Mouse (Mus musculus) CD4-positive, CD25-positive, alpha-beta regulatory T cell, adult 2 months (primary cell): Measurements from ENCODE around the gene Mdm4.
"Not testable (repeated sequence)": the region's sequence is repeated elsewhere in the genome, so short reads cannot be mapped to it uniquely, and the experiment has no call there.

Experiments used
- DNase-seq: peaks from one replicate; pipeline ENCODE4 v3.0.0-alpha.2; 2012; ENCODE audit warnings: low read depth, low spot score

Gene Mdm4

DNA sequence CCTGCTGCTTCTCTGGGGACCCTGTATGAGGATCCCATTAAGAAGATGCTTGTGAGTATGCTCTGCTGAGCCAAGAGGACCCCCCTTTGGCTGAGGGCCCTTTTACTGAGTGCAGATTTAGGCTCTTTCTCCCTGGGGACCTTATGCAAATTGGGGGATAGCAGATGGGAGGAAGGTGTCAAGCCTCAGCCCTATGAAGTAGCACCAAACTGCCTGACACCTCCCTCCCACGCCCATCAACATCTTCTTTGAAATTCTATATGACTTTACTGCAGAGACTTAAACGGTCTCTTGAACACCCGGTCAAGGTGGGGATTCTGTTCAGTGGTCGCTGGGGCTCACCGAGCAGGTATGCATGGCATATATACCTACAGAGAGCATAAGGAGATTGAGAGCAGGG lies 22.7 kb upstream of the Mdm4 start:
- DNase-seq, result peak; percentile 12

DNA sequence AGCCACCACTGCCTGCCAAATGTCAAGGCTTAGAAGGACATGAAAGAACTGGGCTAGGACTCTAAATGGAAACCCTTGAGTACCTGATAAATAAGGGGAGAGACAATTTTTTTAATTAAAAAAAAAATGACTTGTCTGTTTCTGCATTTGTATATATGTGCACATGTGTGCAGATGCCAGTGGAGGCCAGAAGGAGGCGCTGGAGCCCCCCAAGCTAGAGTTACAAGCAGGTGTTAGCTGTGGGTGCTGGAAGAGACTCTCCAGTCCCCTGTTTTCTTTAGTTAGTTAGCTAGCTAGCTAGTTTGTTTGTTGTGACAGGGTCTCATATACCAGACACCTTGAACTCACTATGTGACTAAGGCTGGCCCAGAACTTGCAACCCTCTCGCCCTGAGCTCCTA lies 21.5 kb upstream of the Mdm4 start:
- no peak for DNase-seq

DNA sequence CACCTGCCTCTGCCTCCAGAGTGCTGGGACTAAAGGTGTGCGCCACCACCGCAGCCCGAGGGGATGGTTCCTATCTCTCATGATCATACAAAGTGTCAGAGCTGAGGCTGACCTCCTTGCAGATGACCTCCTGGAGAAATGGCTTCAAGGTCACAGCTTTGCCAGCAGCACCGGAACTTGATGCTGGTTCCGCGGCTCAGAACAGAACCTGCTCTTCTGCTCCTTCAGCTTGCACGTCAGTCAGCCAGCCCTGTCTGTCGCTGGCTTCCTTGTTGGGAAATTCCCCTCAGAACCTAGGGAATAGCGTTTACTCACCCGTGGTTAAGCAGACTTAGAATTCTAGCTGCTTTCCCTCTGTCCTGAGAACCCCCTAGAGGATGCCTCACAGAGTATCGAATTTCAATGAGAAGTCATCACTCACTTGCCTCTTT lies 19.7 kb upstream of the Mdm4 start:
- DNase-seq, result no peak

DNA sequence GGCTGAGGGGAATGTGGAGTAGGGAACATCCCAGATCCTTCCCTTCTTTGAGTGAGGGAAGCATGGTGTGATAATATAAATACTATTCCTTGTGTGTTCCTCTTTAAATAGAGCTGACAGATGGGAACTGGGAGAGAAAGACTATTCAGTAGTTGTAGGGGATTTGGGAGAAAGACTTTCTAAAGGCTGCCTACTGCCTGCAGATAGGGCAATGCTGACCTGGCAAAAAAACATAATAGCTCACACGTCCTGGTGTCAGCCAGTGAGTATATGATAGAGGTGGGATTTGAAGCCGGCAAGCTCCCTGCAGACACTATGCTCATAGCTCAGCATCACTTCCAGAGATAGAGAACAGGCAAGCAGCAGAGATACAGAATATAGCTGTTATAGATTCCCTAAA lies 18.3 kb upstream of the Mdm4 start:
- no peak for DNase-seq

DNA sequence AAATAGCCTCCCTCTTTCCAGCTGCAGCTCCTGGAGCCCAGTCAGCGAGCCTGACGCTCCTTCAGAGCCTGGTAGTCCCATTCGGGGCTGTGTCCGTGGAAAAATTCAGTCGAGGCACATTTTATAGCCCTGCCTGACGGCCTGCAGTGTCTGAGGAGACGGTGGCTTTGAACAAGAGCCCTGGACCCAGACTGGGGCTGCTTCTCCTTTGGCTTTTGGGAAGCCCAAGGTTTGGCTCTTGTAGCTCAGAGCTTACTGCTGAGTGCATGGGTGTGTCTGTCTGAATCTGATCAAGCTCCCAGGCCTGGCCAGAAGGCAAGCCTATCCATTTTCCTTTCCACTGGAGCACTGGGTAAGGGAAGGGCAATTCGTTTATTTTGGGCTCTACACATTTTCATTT lies 17.2 kb upstream of the Mdm4 start:
- DNase-seq, result no peak

DNA sequence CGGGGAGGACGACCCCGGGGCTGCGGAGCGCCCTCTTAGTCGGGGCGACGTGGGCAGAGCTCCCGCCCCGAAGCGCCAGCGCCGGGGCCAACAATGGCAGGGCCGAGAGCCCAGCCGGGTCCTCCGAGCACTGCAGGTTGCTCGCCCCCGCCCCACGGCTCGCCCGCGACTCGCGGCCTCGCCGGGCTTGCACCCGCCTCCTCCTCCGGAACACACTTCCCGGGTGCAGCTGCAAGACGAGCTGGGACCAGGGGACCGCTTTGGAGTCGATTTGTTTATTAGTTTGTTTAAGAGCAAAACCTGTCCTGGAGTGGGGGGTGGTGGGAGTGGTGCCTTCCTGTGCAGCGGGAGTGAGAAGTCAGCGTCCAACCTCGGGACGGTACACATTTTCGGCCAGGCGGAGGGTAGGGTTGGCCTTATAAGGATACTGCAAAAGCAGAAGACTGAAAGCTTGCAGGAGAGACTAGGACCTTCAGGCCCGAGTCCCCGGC lies 16.1 kb upstream of the Mdm4 start:
- peak; percentile 64 for DNase-seq

DNA sequence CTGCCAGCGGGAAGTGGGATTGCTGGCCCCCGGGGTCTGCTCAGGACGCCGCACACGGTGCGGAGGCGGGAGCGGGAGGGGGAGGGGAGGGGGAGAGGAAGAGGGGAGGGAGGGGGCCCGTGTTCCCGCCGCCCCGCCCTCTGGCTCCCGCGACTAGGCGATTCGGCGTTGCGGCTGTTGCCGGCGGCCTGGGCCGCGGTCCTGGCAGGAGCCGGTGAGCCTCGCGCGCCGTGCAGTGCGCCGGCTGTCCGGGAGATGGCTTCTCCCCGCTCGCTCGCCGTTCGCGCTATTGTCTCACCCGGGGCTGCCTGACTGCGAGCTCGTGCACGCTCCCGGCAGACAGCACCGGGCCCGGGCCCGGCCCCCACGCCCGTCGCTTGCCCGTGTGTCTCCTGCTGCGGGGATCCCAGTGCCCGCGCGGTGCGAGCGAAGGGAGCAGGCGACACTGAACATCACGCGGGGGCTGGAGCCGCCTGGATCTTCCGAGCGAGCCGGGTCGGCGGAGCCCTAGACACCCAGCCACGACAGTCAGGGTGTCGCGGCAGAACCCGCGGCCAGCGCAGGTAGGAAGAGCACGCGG lies 15.6 kb upstream of the Mdm4 start:
- DNase-seq, result peak; percentile 79

DNA sequence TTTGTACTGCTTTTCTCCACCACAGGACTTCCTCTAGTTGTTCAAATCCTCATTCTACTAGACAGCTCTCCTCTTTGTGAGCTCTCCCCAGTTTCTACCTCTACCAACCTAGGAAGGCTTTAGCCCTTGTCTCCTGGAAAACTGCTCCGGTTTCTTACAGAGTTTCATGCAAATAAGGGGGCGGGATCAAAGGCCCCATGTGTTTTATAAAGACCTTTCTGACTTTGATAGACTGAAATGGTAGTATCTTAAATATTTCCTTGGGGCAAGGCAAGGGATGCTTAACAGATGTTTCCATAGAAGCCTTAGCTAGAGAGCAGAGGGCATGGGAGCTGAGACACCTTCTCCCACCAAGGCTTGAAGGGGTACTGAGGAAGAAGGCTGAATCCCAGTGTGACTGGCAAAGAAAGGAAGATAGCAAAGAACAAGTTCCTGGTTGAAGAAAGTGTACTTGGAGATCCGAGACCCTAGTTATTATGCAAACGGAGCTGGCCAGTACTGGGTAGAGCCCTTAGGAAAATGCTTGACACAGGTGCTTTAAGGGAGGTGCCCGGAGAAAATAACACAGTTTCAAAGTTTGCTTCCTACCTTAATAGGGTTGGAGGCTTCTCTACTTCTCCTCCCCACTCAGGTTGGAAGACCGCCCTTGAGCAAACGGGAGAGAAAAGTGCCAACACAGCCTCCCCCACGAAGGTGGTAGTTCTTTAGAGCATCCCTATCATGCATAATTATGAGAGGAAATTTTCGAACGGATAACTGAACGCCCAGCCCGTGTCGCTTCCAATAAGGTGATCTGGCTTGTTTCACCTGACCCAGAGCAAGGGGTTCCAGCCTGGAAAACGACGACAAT lies 14.9 kb upstream of the Mdm4 start, which contains the start of gene Pik3c2b:
TSS of gene Pik3c2b (plus strand) at position 657 of the 850 bp plus-strand sequence.
- DNase-seq, result peak; percentile 24

DNA sequence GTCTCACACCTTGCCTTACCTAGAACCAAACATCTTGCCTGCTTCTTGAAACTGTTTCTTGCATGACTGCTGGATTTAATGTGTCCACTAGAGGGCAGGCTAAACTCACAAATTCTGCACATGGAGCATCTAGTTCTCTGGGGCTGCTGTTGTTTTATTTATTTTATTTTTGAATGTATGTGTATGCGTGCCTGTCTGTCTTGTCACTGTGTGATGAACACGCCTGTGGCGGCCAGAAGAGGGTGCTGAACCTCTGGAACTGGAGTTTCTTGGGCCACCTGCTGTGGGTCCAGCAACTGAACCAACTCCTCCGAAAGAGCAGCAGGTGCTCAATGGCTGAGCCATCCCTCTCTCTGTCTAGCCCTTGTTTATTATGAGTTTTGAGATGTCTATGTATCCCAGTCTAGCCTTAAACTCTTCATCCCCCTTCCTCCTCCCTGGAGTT lies 9.2 kb upstream of the Mdm4 start:
- peak; percentile 91 for DNase-seq

DNA sequence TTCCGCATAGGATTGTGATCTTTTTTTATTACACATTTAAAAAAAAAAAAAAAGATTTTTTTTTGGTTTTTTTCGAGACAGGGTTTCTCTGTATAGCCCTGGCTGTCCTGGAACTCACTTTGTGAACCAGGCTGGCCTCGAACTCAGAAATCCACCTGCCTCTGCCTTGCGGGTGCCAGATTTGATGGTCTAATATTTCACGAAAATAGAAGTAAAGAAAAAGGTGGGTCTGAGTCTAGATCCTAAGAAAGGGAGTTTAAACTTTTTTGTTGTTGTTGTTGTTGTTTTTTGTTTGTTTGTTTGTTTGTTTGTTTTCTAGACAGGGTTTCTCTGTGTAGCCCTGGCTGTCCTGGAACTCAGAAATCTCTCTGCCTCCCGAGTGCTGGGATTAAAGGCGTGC lies 4.3 kb upstream of the Mdm4 start:
- DNase-seq, result not testable (repeated sequence)

DNA sequence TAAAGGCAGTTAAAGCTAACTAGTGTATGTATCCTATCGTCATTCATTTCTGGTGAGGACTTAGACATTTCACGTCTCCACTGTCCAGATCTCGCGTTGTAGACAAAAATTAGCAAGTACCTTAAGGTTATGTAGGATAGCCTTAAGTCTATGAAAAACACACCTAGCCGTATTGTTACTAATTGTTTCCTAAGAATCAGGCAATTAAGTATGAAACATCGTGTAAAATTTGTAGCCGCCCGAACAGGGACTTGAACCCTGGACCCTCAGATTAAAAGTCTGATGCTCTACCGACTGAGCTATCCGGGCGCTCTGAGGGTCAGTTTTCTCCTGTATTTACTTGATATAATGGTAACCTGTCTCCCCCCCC lies 3.7 kb upstream of the Mdm4 start:
- DNase-seq, result no peak

DNA sequence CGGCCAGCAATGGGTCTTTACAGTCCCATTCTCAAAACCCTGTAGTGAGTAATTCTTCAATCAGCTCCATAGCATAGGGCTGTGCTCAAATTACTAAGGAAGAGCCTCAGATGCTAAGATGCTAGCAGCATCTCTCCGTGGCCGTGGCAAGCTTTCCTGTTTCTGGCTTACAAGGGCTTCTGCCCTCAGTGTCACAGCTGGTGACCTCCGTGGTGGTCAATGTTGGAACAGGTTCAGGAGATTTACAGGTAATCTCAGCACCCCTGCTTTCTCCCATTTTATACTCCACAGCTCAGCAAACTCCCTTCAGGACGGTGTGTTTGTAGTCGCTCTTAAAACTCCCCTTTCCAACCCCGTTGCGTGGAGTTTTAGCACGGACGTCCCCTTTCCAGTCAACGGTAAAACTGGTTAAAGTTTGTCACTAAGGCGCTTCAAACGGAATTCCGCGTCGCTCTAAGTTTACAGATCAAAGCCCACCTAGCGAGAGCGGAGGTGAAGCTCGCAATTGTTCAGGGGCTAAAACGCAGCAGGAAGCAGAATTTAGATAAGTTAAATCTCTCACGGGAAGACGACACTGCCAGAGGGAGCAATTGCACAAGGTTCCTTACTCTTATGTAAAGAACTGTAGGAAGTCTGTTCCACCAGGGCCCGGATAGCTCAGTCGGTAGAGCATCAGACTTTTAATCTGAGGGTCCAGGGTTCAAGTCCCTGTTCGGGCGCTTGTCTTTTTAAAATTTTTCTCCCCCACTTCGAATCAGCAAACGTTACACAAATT lies 3.1 kb upstream of the Mdm4 start:
- DNase-seq, result peak; percentile 82

DNA sequence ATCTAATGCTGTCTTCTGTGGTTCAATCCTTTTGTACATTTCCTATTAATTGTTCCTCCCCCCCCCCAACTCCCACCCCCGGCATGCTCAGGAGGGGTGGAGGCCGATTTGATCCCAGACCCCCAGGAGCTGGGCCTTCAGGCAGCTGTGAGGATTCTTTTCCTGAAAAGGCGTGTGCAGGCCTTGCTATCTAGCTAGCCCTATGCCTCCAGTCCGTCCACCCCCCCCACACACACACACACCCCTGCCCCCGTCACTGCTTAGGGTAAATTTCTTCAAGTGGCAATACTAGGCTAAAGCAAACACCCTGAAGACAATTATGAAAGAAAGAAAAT lies 2.6 kb upstream of the Mdm4 start:
- no peak for DNase-seq

DNA sequence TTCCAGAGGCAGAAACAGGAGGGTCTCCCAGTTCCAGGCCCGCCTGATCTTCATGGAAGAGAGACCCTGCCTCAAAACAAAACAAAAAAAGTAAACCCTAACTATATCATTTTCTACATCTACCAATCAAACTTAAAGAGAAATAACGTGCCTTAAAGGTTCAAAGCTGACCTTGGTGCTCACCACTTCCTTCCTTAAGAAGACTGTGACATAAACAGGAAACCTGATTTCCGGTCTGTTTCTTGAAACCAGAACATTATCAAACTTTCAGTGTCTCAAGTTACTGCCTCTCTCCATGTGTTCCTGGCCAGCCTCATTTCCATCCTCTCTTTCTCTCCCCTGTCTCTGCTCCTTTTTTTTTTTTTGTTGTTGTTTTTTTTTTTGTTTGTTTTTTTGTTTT lies 617 bp downstream of the Mdm4 start:
- peak; percentile 74 for DNase-seq

DNA sequence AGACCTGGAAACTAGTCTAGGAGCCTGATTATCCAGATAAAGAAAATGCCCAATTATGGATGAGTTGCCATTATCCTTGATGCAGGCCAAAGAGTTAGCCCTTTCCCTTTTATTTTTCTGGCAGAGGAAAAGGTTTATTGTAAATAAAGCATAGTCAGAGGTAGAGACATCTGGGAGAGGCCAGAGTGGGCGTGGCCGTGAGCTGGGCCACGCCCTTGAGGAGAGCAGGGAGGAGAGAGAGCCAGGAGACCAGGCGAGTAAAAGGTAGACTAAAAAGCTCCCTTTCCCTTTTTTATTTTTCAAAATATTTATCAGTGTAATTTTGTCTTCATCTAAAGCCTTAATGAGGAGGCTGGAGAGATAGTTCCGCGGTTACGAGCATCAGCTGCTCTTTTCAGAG lies 2.4 kb downstream of the Mdm4 start:
- no peak for DNase-seq

DNA sequence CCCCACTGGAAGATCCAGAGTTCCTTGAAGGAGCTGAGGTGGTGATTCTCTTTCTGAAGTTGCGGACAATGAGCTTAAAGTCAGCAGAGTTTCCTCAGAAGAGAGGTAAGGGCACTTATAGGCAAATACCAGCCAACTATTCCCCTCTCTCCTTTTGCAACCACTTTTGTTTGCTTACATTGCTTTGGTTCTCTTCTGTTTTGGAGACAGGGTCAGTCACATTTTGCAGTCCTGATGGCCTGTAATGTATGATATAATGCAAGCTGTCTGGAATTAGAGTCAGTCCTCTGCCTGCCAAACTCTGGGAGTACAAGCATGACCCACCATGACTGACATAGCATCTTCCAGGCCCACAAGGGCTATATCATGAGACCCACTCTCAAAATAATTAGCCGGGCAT lies 3.2 kb downstream of the Mdm4 start:
- no peak for DNase-seq

DNA sequence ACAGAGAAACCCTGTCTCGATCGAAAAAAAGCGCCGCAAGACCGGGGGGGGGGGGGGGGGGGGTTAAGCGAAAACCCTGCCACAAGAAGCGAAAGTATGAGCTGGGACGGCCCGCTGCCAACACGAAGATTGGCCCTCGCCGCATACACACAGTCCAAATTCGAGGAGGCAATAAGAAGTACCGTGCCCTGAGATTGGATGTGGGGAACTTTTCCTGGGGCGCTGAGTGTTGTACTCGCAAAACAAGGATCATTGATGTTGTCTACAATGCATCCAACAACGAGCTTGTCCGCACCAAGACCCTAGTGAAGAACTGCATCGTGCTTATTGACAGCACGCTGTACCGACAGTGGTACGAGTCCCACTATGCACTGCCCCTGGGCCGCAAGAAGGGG lies 4.6 kb downstream of the Mdm4 start:
- not testable (repeated sequence) for DNase-seq

DNA sequence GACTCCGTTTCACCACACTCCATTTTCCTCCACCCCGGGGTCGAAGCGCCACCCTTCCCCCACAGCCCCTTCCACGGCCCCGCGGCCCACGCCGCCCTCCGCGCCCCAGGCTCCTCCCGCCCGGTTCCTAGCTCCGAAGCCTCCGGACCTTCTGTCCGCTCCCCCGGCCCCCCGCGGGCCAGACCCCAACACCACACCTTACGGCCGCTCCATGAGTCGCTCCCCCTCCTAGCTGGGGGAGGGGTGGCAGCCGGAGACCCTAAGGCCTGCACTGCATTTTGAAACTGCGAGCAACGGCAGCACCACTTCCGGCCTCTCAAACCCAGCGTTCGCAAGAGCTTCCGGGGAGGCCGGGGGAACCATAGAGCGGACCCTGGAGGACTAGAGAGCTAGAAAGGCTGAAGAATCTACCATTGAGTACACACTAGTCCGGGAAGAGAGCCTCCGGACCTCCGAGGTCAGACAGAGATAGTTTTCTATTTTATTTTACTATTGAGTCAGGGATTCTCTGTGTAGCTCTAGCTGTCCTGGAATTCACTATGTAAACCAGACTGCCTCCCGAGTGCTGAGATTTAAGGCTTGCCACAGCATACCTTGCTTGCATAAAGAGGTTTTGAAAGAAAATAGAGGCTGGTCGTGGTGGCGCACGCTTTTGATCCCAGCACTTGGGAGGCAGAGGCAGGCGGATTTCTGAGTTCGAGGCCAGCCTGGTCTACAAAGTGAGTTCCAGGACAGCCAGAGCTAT lies 5.1 kb downstream of the Mdm4 start:
- peak; percentile 94 for DNase-seq

DNA sequence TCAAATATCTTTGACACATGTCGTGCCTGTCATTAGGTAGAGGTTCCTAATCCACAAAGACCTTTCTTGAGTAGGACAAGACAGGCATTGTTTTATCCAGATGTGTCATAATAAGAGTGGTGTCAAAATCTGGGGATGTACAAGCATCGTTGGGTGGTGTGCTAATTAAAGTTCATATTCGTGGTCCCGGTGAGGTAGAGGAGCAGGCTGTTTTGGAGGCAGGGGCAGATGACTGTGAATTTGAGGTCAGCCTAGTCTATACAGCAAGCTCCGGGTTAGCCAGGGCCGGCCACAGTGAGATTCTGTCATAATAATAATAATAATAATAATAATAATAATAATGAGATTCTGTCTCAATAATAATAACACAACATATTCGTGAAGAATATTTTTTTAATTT lies 5.9 kb downstream of the Mdm4 start:
- no peak for DNase-seq

DNA sequence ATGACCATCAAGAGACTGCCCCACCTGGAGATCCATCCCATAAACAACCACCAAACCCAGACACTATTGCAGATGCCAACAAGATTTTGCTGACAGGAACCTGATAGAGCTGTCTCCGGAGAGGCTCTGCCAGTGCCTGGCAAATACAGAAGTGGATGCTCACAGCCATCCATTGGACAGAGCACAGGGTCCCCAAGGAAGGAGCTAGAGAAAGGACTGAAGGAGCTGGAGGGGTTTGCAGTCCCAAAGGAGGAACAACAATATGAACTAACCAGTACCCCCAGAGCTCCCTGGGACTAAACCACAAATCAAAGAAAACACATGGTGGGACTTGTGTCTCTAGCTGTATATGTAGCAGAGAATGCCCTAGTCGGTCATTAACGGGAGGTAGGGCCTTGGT lies 6.6 kb downstream of the Mdm4 start:
- not testable (repeated sequence) for DNase-seq

DNA sequence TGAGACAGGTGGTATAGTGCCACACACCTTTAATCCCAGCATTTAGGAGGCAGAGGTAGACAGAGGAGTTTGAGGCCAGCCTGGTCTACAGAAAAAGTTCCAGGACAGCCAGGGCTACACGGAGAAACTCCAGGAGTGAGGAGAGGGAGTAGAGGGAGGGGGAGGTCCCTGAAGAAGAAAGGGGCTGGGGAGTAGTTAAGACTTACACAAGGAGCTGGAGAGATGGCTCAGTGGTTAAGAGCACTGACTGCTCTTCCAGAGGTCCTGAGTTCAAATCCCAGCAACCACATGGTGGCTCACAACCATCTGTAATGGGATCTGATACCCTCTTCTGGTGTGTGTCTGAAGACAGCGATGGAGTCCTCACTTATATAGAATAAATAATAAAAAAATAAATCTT lies 8.4 kb downstream of the Mdm4 start:
- DNase-seq, result not testable (repeated sequence)

DNA sequence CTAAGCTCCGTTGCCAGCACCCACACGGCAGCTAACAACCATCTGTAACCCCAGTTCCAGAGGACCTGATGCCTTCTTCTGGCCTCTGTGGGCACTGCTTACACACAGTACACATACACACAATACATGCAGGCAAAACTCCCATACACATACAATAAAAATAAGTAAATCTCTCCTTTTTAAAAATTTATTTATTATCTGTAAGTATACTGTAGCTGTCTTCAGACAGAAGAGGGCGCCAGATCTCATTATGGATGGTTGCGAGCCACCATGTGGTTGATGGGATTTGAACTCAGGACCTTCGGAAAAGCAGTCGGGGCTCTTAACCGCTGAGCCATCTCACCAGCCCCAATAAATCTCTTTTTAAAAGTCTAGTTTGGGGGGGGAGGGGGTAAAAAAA lies 9.0 kb downstream of the Mdm4 start:
- no peak for DNase-seq
